Mouse (Mus musculus) natural killer cell, adult 2 months (primary cell): ENCODE data around the gene Tfap2d.

ENCODE experiments used
- DNase-seq, 2 experiments: peaks; one replicate each; pipeline ENCODE4 v3.0.0; 2022; ENCODE audit warnings: low spot score in 2 of 2

Gene Tfap2d

GRCm38 (mm10) chr1:19210215-19211032 is 107.6 kb downstream of the Tfap2d start:
- no peak for DNase-seq

- no peak for DNase-seq
Observed at GRCm38 (mm10) chr1:19211033-19211405, 108.2 kb downstream of the Tfap2d start.

- no peak for DNase-seq
Observed at GRCm38 (mm10) chr1:19211546-19212154, 108.8 kb downstream of the Tfap2d start.

- no peak for DNase-seq
Observed at GRCm38 (mm10) chr1:19212691-19213090, 109.9 kb downstream of the Tfap2d start.

GRCm38 (mm10) chr1:19213171-19213570 is 110.3 kb downstream of the Tfap2d start:
- no peak for DNase-seq

GRCm38 (mm10) chr1:19213851-19214395 is 111.1 kb downstream of the Tfap2d start:
- no peak for DNase-seq
